ENCODE assay signal across 25 mouse cellular contexts in the genomic region with DNA sequence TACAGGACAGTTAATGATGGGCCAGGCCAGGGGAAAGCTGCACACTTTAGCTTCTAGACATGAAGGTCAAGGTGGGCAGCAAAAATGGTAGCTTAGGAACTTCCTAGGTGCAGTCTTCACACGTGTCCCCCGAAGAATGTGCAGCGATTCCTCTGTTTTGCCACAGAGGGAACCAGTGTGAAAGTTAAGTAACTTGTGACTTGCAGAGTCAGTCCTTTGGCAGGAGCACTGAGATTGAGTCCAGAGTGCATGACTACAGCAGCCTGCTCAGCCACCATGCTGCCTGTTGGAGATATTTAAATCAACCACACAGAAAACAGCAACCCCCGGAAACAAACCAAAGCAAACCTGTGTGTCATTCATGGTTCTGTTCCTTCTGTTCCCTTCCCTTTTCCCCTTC. TPM values are rescaled to one million over a fixed set of nuclear protein-coding genes. Genes with fewer than 3 reads are reported as not detected.
DNase-seq lines count a peak whose midpoint lies in the region; ATAC-seq and TF ChIP-seq lines count a peak whose summit lies in the region.
"Had no signal": no experiment of that assay in that cellular context is flagged by ENCODE, and none has a peak within 500 bp of the region (broad histone marks: within the 10 kb centered on the region; RNA-seq: fewer than 3 reads in every experiment).

No protein-coding gene starts in this region.

- no peak for TF ChIP-seq POLR2A in kidney, adult 2 months (IDR thresholded peaks at IDR 0.05; ENCODE audit: low read depth, low read length)

- H3K27ac ChIP-seq in kidney, adult 2 months (ENCODE audit: insufficient read depth, low read depth, low read length) = no peak overlapping the region
- H3K27ac ChIP-seq in midbrain, embryonic 11.5 days (ENCODE audit: low read depth, low read length) = no peak overlapping the region
- H3K27ac ChIP-seq in midbrain, postnatal 0 days (ENCODE audit: low read depth, low read length) = no peak overlapping the region
- H3K27ac ChIP-seq in limb, embryonic 13.5 days = peak overlapping the region; percentile 55; the same call in 1 of the 2 replicates
- H3K27ac ChIP-seq: embryonic facial prominence, embryonic 10.5 days; embryonic facial prominence, embryonic 13.5 days; forebrain, embryonic 12.5 days; forebrain, embryonic 15.5 days; hindbrain, embryonic 13.5 days had no signal

- H3K27me3 ChIP-seq in kidney, adult 2 months (replicated peaks; ENCODE audit: control insufficient read depth, insufficient read depth, low read length) = no peaks in the 10 kb centered on the region
- no peaks in the 10 kb centered on the region for H3K27me3 ChIP-seq in midbrain, embryonic 11.5 days (ENCODE audit: control insufficient read depth, insufficient read depth, low read length)
- H3K27me3 ChIP-seq in midbrain, postnatal 0 days (ENCODE audit: insufficient read depth, low read length) = no peaks in the 10 kb centered on the region
- no peaks in the 10 kb centered on the region for H3K27me3 ChIP-seq in limb, embryonic 13.5 days
- H3K27me3 ChIP-seq: embryonic facial prominence, embryonic 13.5 days; forebrain, embryonic 12.5 days; forebrain, embryonic 15.5 days; hindbrain, embryonic 13.5 days had no signal

- 0 out of 2 replicates have a peak, but pooled peaks have one; percentile 14 for TF ChIP-seq CTCF in kidney, adult 2 months (conservative IDR thresholded peaks at IDR 0.05; ENCODE audit: insufficient read depth, insufficient read length, low read depth, low read length)
- no peak for TF ChIP-seq CTCF in midbrain, postnatal 0 days (IDR thresholded peaks at IDR 0.05)

- no peak overlapping the region for H3K4me3 ChIP-seq in kidney, adult 2 months (ENCODE audit: insufficient read depth, low read depth, low read length)
- no peak overlapping the region for H3K4me3 ChIP-seq in midbrain, embryonic 11.5 days (ENCODE audit: low read depth, low read length)
- H3K4me3 ChIP-seq in midbrain, postnatal 0 days (ENCODE audit: low read depth, low read length) = no peak overlapping the region
- no peak overlapping the region for H3K4me3 ChIP-seq in limb, embryonic 13.5 days
- H3K4me3 ChIP-seq: embryonic facial prominence, embryonic 10.5 days; embryonic facial prominence, embryonic 13.5 days; erythroblast, embryonic 14.5 days; forebrain, embryonic 12.5 days; forebrain, embryonic 15.5 days; hindbrain, embryonic 13.5 days had no signal

- WGBS in kidney, adult 2 months = 75% methylated on average over 4 of the region's 4 CpGs
- 94% methylated on average over 4 of the region's 4 CpGs for WGBS in midbrain, embryonic 11.5 days
- WGBS in midbrain, postnatal 0 days = 97% methylated on average over 4 of the region's 4 CpGs
- WGBS in limb, embryonic 13.5 days = 89% methylated on average over 4 of the region's 4 CpGs

- no peaks in the 10 kb centered on the region for H3K9me3 ChIP-seq in midbrain, embryonic 11.5 days (ENCODE audit: control insufficient read depth, low read length)
- no peaks in the 10 kb centered on the region for H3K9me3 ChIP-seq in midbrain, postnatal 0 days (ENCODE audit: low read length)
- peaks cover 4% of the 10 kb centered on the region; the same call in 1 of the 2 replicates for H3K9me3 ChIP-seq in limb, embryonic 13.5 days
- H3K9me3 ChIP-seq: embryonic facial prominence, embryonic 10.5 days; embryonic facial prominence, embryonic 13.5 days; forebrain, embryonic 12.5 days; forebrain, embryonic 15.5 days; hindbrain, embryonic 13.5 days had no signal

- H3K36me3 ChIP-seq in kidney, adult 2 months (ENCODE audit: control insufficient read depth, insufficient read depth, low read length) = no peaks in the 10 kb centered on the region; the same call in 1 of the 2 replicates
- H3K36me3 ChIP-seq in midbrain, embryonic 11.5 days (ENCODE audit: control insufficient read depth, insufficient read depth, low read length) = 0 out of 2 replicates have a peak, but pooled peaks cover 2% of the 10 kb centered on the region
- no peaks in the 10 kb centered on the region for H3K36me3 ChIP-seq in midbrain, postnatal 0 days (ENCODE audit: insufficient read depth, low read length)
- peaks cover 18% of the 10 kb centered on the region for H3K36me3 ChIP-seq in limb, embryonic 13.5 days
- H3K36me3 ChIP-seq: forebrain, embryonic 15.5 days had no signal

- H3K4me2 ChIP-seq in midbrain, embryonic 11.5 days = no peak overlapping the region
- no peak overlapping the region for H3K4me2 ChIP-seq in midbrain, postnatal 0 days (ENCODE audit: low read depth, low read length, poor library complexity, severe bottlenecking)
- H3K4me2 ChIP-seq in limb, embryonic 13.5 days (replicated peaks) = no peak overlapping the region
- H3K4me2 ChIP-seq: embryonic facial prominence, embryonic 13.5 days; forebrain, embryonic 12.5 days; forebrain, embryonic 15.5 days; heart, embryonic 11.5 days; hindbrain, embryonic 13.5 days had no signal

- H3K9ac ChIP-seq in midbrain, embryonic 11.5 days (ENCODE audit: low read length) = no peak overlapping the region
- H3K9ac ChIP-seq in midbrain, postnatal 0 days (replicated peaks; ENCODE audit: low read length, poor library complexity, severe bottlenecking) = no peak overlapping the region
- no peak overlapping the region for H3K9ac ChIP-seq in limb, embryonic 13.5 days
- H3K9ac ChIP-seq: embryonic facial prominence, embryonic 13.5 days; forebrain, embryonic 12.5 days; forebrain, embryonic 15.5 days; hindbrain, embryonic 13.5 days had no signal

- no peaks in the 10 kb centered on the region for H3K4me1 ChIP-seq in kidney, adult 2 months (ENCODE audit: control insufficient read depth, insufficient read depth, low read length)
- no peaks in the 10 kb centered on the region for H3K4me1 ChIP-seq in midbrain, embryonic 11.5 days (ENCODE audit: control insufficient read depth, insufficient read depth, low read length)
- no peaks in the 10 kb centered on the region for H3K4me1 ChIP-seq in midbrain, postnatal 0 days (ENCODE audit: insufficient read depth, low read length)
- no peaks in the 10 kb centered on the region for H3K4me1 ChIP-seq in limb, embryonic 13.5 days
- H3K4me1 ChIP-seq: embryonic facial prominence, embryonic 10.5 days; forebrain, embryonic 12.5 days had no signal

- DNase-seq in kidney, adult 2 months = peak; percentile 33
- DNase-seq in kidney, adult 9 months = no peak
- DNase-seq in midbrain, embryonic 11.5 days (ENCODE audit: low spot score, missing footprints) = peak; percentile 56
- DNase-seq in midbrain, postnatal 0 days (ENCODE audit: low spot score) = no peak
- no peak for DNase-seq in testis, postnatal 10 days (ENCODE audit: low spot score)
- DNase-seq in adrenal gland, adult 8-10 months = no peak
- DNase-seq: adrenal gland, postnatal 14 days; cerebellum, adult 11-12 months; cerebellum, adult 8-10 months; cerebellum, postnatal 10 days; cerebellum, postnatal 36 days; embryo, embryonic 11 days; gastrocnemius, postnatal 14 days; heart, adult 11 months had no signal

- ATAC-seq in midbrain, embryonic 11.5 days (ENCODE audit: low FRiP score) = no peak
- ATAC-seq in midbrain, postnatal 0 days (ENCODE audit: low FRiP score) = no peak
- no peak for ATAC-seq in limb, embryonic 13.5 days (ENCODE audit: low FRiP score, low read depth)
- ATAC-seq in megakaryocyte progenitor cell, adult 5-6 weeks (replicated peaks; ENCODE audit: poor library complexity) = no peak
- ATAC-seq: activated CD4-positive, CD25-positive, alpha-beta regulatory T cell, adult 4 months; forebrain, embryonic 15.5 days; hindbrain, embryonic 16.5 days had no signal

RNA-seq across cellular contexts. Expression of gene Wwp2, which starts 44.3 kb away (rescaled TPM):
- polyA plus RNA-seq in kidney, adult 2 months (2012; rRNA removed) = 44.0 and 46.3 TPM in 2 replicates
- polyA plus RNA-seq in midbrain, embryonic 11.5 days (2014; fragmentation: Nextera tagmentation; extraction: Ambion mirVana) = 53.1 and 56.4 TPM in 2 replicates
- 41.7 and 44.2 TPM in 2 replicates for total RNA-seq in midbrain, postnatal 0 days (2014; rRNA removed)
- 34.7 and 36.2 TPM in 2 replicates for polyA plus RNA-seq in midbrain, postnatal 0 days (2015; fragmentation: Nextera tagmentation; extraction: Ambion mirVana)
- polyA plus RNA-seq in limb, embryonic 13.5 days (2015; fragmentation: Nextera tagmentation; extraction: Ambion mirVana) = 329 and 357 TPM in 2 replicates
- total RNA-seq in adrenal gland, adult 8-10 months (2022) = 10 to 100 TPM; 37.7 to 62.9 (median 50.9) TPM
- total RNA-seq in megakaryocyte progenitor cell, adult 5-6 weeks (2015) = 31.8 and 41.3 TPM in 2 replicates
- total RNA-seq in megakaryocyte progenitor cell, adult 5-6 weeks (2017) = 52.3 and 54.7 TPM in 2 replicates

RNA-seq across cellular contexts. Expression of gene Nob1, which starts 55.6 kb away (rescaled TPM):
- 23.1 and 25.6 TPM in 2 replicates for polyA plus RNA-seq in kidney, adult 2 months (2012; rRNA removed)
- polyA plus RNA-seq in midbrain, embryonic 11.5 days (2014; fragmentation: Nextera tagmentation; extraction: Ambion mirVana) = 69.5 and 81.7 TPM in 2 replicates
- 19.5 and 22.0 TPM in 2 replicates for total RNA-seq in midbrain, postnatal 0 days (2014; rRNA removed)
- 47.3 and 52.7 TPM in 2 replicates for polyA plus RNA-seq in midbrain, postnatal 0 days (2015; fragmentation: Nextera tagmentation; extraction: Ambion mirVana)
- polyA plus RNA-seq in limb, embryonic 13.5 days (2015; fragmentation: Nextera tagmentation; extraction: Ambion mirVana) = 95.3 and 96.4 TPM in 2 replicates
- 10 to 100 TPM; 29.4 to 33.5 (median 32.5) TPM for total RNA-seq in adrenal gland, adult 8-10 months (2022)
- 56.4 and 57.4 TPM in 2 replicates for total RNA-seq in megakaryocyte progenitor cell, adult 5-6 weeks (2015)
- total RNA-seq in megakaryocyte progenitor cell, adult 5-6 weeks (2017) = 35.8 and 36.5 TPM in 2 replicates

Comparison
In these comparisons a context has a peak if more than half of its experiments do, and no peak if none do; other contexts are left out.
1. DNase-seq: peak in kidney, adult 2 months (single experiment) and midbrain, embryonic 11.5 days (single experiment); none in kidney, adult 9 months (single experiment), midbrain, postnatal 0 days (single experiment), testis, postnatal 10 days (single experiment) and adrenal gland, adult 8-10 months (single experiment).